Mouse (Mus musculus): ENCODE data around the gene Yif1b. TPM values are rescaled to one million over a fixed set of nuclear protein-coding genes. Genes with fewer than 3 reads are reported as not detected.

Gene Yif1b
- total and polyA plus RNA-seq, 2 experiments from 2014 or later = 121 to 194 TPM

DNA sequence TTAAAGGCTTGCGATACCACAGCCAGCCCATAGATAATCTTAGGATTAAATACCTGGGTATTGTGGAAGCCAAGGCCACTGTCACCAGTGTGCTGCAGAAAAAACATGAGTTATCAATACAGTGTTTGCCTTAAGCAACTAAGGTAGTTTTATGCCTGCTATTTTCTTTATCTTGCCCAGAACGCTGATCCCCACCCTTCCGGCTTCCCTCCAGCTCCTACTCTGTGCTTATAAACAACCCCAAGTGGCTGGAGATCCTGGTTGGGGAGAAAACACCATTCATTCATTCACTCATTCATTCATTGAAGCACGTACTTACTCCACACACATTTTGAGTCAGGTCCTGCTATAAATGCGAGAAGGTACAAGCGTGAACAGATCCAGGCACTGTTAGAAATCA is 46.4 kb downstream of the Yif1b start:
- Histone ChIP-seq H3K4me3 (ENCODE audit: low read depth, low read length) (no peak overlapping the region), H3K36me3 (replicated peaks; ENCODE audit: control insufficient read depth, insufficient read depth, low read length) (no peaks in the 10 kb centered on the region), H3K27ac (ENCODE audit: low read depth) (no peak overlapping the region), H3K9ac (replicated peaks; ENCODE audit: low read depth, low read length) (no peak overlapping the region), H3K9me3 (replicated peaks; ENCODE audit: control insufficient read depth, low read length) (no peaks in the 10 kb centered on the region), H3K27me3 (ENCODE audit: control insufficient read depth, insufficient read depth, low read length) (no peaks in the 10 kb centered on the region; the same call in 1 of the 2 replicates), H3K4me2 (ENCODE audit: low read depth, low read length) (no peak overlapping the region), H3K4me1 (ENCODE audit: control insufficient read depth, insufficient read depth) (peaks cover 25% of the 10 kb centered on the region)
- TF ChIP-seq CTCF (IDR thresholded peaks at IDR 0.05; ENCODE audit: low read depth) (no peak), EP300 (IDR thresholded peaks at IDR 0.05; ENCODE audit: low read depth) (no peak)
- DNase-seq (ENCODE audit: low spot score) = no peak
- ATAC-seq (ENCODE audit: insufficient read depth, low read depth) = no peak
- WGBS = 88% methylated on average over 6 of the region's 6 CpGs

- no peaks in the 10 kb centered on the region for H3K36me3 ChIP-seq (replicated peaks; ENCODE audit: control insufficient read depth, insufficient read depth, low read length)
- ATAC-seq (ENCODE audit: insufficient read depth, low read depth) = no peak
- no peak for DNase-seq (ENCODE audit: low spot score)
- no peak overlapping the region for H3K27ac ChIP-seq (ENCODE audit: low read depth)
- no peak overlapping the region for H3K4me3 ChIP-seq (ENCODE audit: low read depth, low read length)
- H3K27me3 ChIP-seq (ENCODE audit: control insufficient read depth, insufficient read depth, low read length) = no peaks in the 10 kb centered on the region
- 0 out of 2 replicates have a peak, but pooled peaks cover 6% of the 10 kb centered on the region for H3K4me1 ChIP-seq (ENCODE audit: control insufficient read depth, insufficient read depth)
- H3K4me2 ChIP-seq (ENCODE audit: low read depth, low read length) = no peak overlapping the region
- TF ChIP-seq EP300 (IDR thresholded peaks at IDR 0.05; ENCODE audit: low read depth) (no peak), CTCF (IDR thresholded peaks at IDR 0.05; ENCODE audit: low read depth) (no peak)
- no peaks in the 10 kb centered on the region for H3K9me3 ChIP-seq (replicated peaks; ENCODE audit: control insufficient read depth, low read length)
- 81% methylated on average over 7 of the region's 7 CpGs for WGBS
- H3K9ac ChIP-seq (replicated peaks; ENCODE audit: low read depth, low read length) = no peak overlapping the region
Measured at GRCm38 (mm10) chr7:29287481-29287880, 49.4 kb downstream of the Yif1b start.

- DNase-seq (ENCODE audit: low spot score) = no peak
- peaks cover 12% of the 10 kb centered on the region; the same call in 1 of the 2 replicates for H3K4me1 ChIP-seq (ENCODE audit: control insufficient read depth, insufficient read depth)
- no peak overlapping the region for H3K4me2 ChIP-seq (ENCODE audit: low read depth, low read length)
- no peak for ATAC-seq (ENCODE audit: insufficient read depth, low read depth)
- 90% methylated on average over 2 of the region's 2 CpGs for WGBS
- H3K36me3 ChIP-seq (replicated peaks; ENCODE audit: control insufficient read depth, insufficient read depth, low read length) = no peaks in the 10 kb centered on the region
- H3K27ac ChIP-seq (ENCODE audit: low read depth) = no peak overlapping the region
- no peak overlapping the region for H3K9ac ChIP-seq (replicated peaks; ENCODE audit: low read depth, low read length)
- H3K4me3 ChIP-seq (ENCODE audit: low read depth, low read length) = no peak overlapping the region
- H3K9me3 ChIP-seq (replicated peaks; ENCODE audit: control insufficient read depth, low read length) = no peaks in the 10 kb centered on the region
- TF ChIP-seq CTCF (IDR thresholded peaks at IDR 0.05; ENCODE audit: low read depth) (no peak), EP300 (IDR thresholded peaks at IDR 0.05; ENCODE audit: low read depth) (no peak)
- no peaks in the 10 kb centered on the region for H3K27me3 ChIP-seq (ENCODE audit: control insufficient read depth, insufficient read depth, low read length)
Measured at GRCm38 (mm10) chr7:29288079-29288478, 50.0 kb downstream of the Yif1b start.

- H3K4me3 ChIP-seq (ENCODE audit: low read depth, low read length) = peak within 1 kb of the TSS; percentile 54
- H3K4me2 ChIP-seq (ENCODE audit: low read depth, low read length) = peak within 1 kb of the TSS; percentile 68
- no peaks in the 10 kb centered on the region for H3K36me3 ChIP-seq (replicated peaks; ENCODE audit: control insufficient read depth, insufficient read depth, low read length)
- WGBS = 2% methylated on average over 59 of the region's 59 CpGs
- peaks cover 15% of the 10 kb centered on the region; the same call in 1 of the 2 replicates for H3K4me1 ChIP-seq (ENCODE audit: control insufficient read depth, insufficient read depth)
- H3K9ac ChIP-seq (replicated peaks; ENCODE audit: low read depth, low read length) = peak within 1 kb of the TSS; percentile 36
- H3K27me3 ChIP-seq (ENCODE audit: control insufficient read depth, insufficient read depth, low read length) = no peaks in the 10 kb centered on the region
- H3K27ac ChIP-seq (ENCODE audit: low read depth) = peak within 1 kb of the TSS; percentile 62
- peak; percentile 45 for DNase-seq (ENCODE audit: low spot score)
- peak; percentile 34 for ATAC-seq (ENCODE audit: insufficient read depth, low read depth)
- TF ChIP-seq CTCF (IDR thresholded peaks at IDR 0.05; ENCODE audit: low read depth) (peak; percentile 61), EP300 (IDR thresholded peaks at IDR 0.05; ENCODE audit: low read depth) (no peak)
- no peaks in the 10 kb centered on the region for H3K9me3 ChIP-seq (replicated peaks; ENCODE audit: control insufficient read depth, low read length)
Measured at GRCm38 (mm10) chr7:29288942-29289638, 51.0 kb downstream of the Yif1b start, which contains the start of gene Ppp1r14a. Ppp1r14a (plus strand) TSS chr7:29289308.

GRCm38 (mm10) chr7:29289856-29290255 is 51.7 kb downstream of the Yif1b start:
- Histone ChIP-seq H3K4me1 (ENCODE audit: control insufficient read depth, insufficient read depth) (peaks cover 15% of the 10 kb centered on the region; the same call in 1 of the 2 replicates), H3K9me3 (replicated peaks; ENCODE audit: control insufficient read depth, low read length) (no peaks in the 10 kb centered on the region), H3K27ac (ENCODE audit: low read depth) (peak overlapping the region; percentile 62), H3K4me2 (ENCODE audit: low read depth, low read length) (peak overlapping the region; percentile 68), H3K27me3 (ENCODE audit: control insufficient read depth, insufficient read depth, low read length) (no peaks in the 10 kb centered on the region), H3K4me3 (ENCODE audit: low read depth, low read length) (peak overlapping the region; percentile 54), H3K9ac (replicated peaks; ENCODE audit: low read depth, low read length) (0 out of 2 replicates have a peak overlapping the region, but pooled peaks have one; percentile 36), H3K36me3 (replicated peaks; ENCODE audit: control insufficient read depth, insufficient read depth, low read length) (no peaks in the 10 kb centered on the region)
- TF ChIP-seq CTCF (IDR thresholded peaks at IDR 0.05; ENCODE audit: low read depth) (no peak), EP300 (IDR thresholded peaks at IDR 0.05; ENCODE audit: low read depth) (no peak)
- no peak for ATAC-seq (ENCODE audit: insufficient read depth, low read depth)
- no peak for DNase-seq (ENCODE audit: low spot score)
- 74% methylated on average over 6 of the region's 6 CpGs for WGBS

All from heart, postnatal 0 days (tissue).